Comparison of ENCODE assay signal across 25 mouse cellular contexts in genomic region chr9:71812914-71813313, GRCm38 (mm10).
"Had no signal": no experiment of that assay in that cellular context is flagged by ENCODE, and none has a peak within 500 bp of the region (broad histone marks: within the 10 kb centered on the region; RNA-seq: fewer than 3 reads in every experiment).

No protein-coding gene starts in this region.

- H3K27me3 ChIP-seq: heart, embryonic 13.5 days; heart, embryonic 15.5 days; hindbrain, embryonic 13.5 days; hindbrain, embryonic 15.5 days; kidney, embryonic 15.5 days; limb, embryonic 13.5 days; limb, embryonic 15.5 days had no signal

- H3K9me3 ChIP-seq: heart, embryonic 13.5 days; heart, embryonic 15.5 days; hindbrain, embryonic 13.5 days; hindbrain, embryonic 15.5 days; kidney, embryonic 15.5 days; limb, embryonic 13.5 days; limb, embryonic 15.5 days; liver, embryonic 12.5 days had no signal

- H3K36me3 ChIP-seq: heart, embryonic 13.5 days; heart, embryonic 15.5 days; hindbrain, embryonic 13.5 days; hindbrain, embryonic 15.5 days; kidney, embryonic 15.5 days; limb, embryonic 13.5 days; limb, embryonic 15.5 days; liver, embryonic 12.5 days had no signal

- H3K4me3 ChIP-seq: heart, embryonic 13.5 days; heart, embryonic 15.5 days; hindbrain, embryonic 13.5 days; hindbrain, embryonic 15.5 days; kidney, embryonic 15.5 days; limb, embryonic 13.5 days; limb, embryonic 15.5 days; liver, embryonic 12.5 days had no signal

- H3K9ac ChIP-seq: heart, embryonic 13.5 days; heart, embryonic 15.5 days; hindbrain, embryonic 13.5 days; hindbrain, embryonic 15.5 days; kidney, embryonic 15.5 days; limb, embryonic 13.5 days; limb, embryonic 15.5 days; liver, embryonic 12.5 days had no signal

- H3K4me2 ChIP-seq: heart, embryonic 11.5 days; heart, embryonic 13.5 days; heart, embryonic 15.5 days; hindbrain, embryonic 13.5 days; hindbrain, embryonic 15.5 days; kidney, embryonic 15.5 days; limb, embryonic 13.5 days; limb, embryonic 15.5 days; liver, embryonic 12.5 days had no signal

- H3K27ac ChIP-seq: heart, embryonic 13.5 days; heart, embryonic 15.5 days; hindbrain, embryonic 13.5 days; hindbrain, embryonic 15.5 days; hindbrain, postnatal 0 days; kidney, postnatal 0 days; limb, embryonic 13.5 days; limb, embryonic 15.5 days; liver, embryonic 12.5 days had no signal

- DNase-seq: gastrocnemius, postnatal 10 days; gastrocnemius, postnatal 25 days; heart, adult 18-20 months; heart, postnatal 14 days; heart, postnatal 36 days; kidney, adult 11 months; kidney, adult 2 months; kidney, adult 9 months; kidney, postnatal 14 days; kidney, postnatal 36 days; layer of hippocampus, adult 9-11 months; layer of hippocampus, postnatal 36 days; left cerebral cortex, postnatal 4 days had no signal

- H3K4me1 ChIP-seq: hindbrain, embryonic 15.5 days; liver, embryonic 12.5 days had no signal

- ATAC-seq: hindbrain, postnatal 0 days; intestine, embryonic 16.5 days; liver, embryonic 12.5 days had no signal
